Mouse (Mus musculus): ENCODE data around the gene Hnrnpa3.

Gene Hnrnpa3

DNA sequence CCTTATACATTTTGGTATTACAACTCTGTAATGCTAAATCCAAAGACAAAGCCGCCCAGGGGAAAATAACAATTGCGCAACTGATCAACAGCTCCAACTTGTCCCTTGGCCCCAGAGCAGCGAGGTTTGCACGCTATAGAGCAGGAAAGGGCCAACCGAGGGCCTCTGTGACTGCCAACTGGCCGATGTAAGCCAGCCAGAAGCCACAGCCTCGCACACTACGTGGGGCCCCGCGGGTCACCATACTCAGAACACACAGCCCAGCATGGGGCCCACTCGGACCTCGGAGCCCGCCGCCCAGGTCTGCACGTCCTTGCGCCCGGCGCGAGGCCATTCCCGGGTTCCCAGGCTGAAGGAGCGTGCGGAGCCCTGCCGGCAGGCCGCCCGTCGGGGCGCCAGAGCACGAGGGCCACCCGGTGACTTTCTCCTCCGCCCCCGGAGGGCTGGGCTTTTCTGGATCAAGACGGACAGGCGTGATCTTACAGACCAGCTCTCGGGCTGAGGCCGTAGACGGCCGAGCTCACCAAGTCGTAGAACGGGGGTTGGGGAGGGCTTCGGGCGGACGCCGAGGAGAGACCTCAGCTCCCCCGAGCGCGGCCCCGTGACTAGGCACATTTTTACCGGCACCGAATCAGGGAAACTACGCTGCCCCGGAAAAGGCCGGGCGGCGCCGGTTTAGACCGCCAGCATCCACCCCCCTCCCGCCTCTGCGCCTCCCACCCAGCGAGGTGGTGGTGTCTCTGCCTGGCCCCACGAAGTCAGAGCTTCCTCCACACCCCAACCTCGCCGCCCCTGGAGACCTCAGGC, 44.5 kb downstream of the Hnrnpa3 start:
- DNase-seq (ENCODE audit: low spot score in 2 of 2), result peak; percentile 87 to 89

DNA sequence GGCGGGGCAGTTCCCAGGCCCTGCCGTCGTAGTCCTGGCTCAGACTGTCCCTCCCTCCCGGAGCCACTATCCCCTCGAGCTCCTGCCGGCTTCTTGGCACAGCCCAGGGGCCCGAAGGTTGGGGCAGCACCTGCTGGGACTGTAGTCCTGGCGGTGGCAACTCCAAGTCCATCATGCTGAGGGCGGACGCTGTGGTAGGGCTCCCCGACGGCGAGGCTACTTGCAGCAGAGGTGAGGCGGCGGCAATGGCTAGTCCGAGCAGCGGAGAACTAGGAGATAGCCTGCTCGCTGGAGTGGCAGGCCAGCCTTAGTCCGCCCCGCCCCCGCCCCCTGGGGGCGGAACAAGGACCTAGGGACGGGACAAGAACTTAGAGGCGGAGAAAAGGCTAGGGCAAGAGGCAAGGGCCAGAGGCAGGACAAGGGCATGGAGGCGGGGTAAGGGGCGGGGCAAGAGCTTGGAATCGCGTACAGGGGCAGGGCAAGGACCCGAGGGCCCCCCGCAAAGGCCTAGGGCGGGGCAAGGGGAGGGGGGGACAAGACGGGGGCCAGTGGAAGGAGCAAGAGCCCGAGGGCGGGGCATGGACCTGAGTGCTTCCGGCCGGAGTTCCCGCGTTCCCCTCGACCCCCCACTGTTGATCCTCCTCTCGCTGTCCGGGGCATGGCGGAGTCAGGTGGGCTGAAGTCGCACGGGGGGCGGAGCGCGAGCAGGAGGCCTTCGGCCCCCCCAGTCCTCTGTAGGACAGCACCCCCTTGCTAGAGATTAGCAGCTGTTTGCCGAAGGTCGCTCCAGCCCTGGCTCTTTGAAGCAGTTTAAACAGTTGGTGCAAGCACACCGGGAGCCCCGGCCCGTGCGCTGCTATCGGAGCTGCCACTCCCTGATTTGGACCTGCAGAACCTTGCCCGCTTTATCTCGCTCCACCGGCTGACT, 45.4 kb downstream of the Hnrnpa3 start, which contains the start of gene Nfe2l2:
Nfe2l2 (minus strand) TSS at position 408 of the 928 bp plus-strand sequence.
- peak; percentile 98 for DNase-seq (ENCODE audit: low spot score in 2 of 2)

DNA sequence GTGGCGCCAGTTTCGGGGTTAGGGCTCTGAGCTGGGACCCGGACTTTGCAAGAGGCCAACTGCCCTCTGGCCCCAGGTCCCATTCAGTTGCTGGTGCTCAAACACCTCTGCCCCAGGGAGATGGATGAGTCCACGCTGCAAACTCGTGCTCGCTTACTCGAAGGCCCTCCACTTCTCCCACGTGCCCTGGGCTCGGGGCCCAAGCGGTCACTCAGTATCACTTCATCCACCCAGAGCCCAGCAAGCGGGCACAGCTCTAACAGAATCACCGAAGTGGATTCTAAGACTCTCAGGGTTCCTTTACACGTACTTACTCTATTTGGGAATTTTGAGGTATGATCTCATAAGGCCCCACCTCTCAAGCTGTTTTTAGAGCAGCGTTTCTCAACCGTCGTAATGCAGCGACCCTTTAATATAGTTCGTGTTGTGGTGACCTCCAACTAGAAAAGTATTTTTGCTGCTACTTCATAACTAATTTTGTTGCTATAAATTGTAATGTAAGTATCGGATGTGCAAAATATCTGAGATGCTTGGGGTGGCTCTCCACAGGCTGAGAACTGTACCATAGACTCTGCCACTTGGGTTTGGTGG, 46.2 kb downstream of the Hnrnpa3 start:
- no peak for DNase-seq (ENCODE audit: low spot score in 2 of 2)

DNA sequence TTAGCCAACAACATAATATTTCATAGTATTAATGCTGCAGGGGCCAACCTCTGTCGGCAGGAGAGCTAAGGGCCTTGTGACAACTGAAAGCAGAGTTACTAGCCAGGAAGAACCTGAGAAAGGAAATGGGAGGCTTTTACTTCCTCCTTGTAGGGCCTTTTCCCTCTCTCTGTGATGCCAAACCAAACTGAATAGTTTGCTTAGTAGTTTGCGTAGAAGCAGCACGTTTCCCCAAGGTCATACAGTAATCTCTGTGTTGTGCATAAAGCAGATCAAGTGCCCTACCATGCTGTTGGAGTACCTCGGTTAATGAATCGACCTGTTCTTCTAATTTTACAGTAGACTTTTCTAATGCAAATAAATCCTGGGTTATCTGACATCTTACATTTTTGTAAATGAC, 47.4 kb downstream of the Hnrnpa3 start:
- DNase-seq (ENCODE audit: low spot score in 2 of 2), result no peak

- DNase-seq (ENCODE audit: low spot score in 2 of 2), result no peak
These were observed 48.4 kb downstream of the Hnrnpa3 start for GRCm38 (mm10) chr2:75707420-75707819.

- no peak for DNase-seq (ENCODE audit: low spot score in 2 of 2)
These were observed 54.0 kb downstream of the Hnrnpa3 start for GRCm38 (mm10) chr2:75713083-75713482.

GRCm38 (mm10) chr2:75714766-75715165, 55.7 kb downstream of the Hnrnpa3 start:
- no peak for DNase-seq (ENCODE audit: low spot score in 2 of 2)

DNA sequence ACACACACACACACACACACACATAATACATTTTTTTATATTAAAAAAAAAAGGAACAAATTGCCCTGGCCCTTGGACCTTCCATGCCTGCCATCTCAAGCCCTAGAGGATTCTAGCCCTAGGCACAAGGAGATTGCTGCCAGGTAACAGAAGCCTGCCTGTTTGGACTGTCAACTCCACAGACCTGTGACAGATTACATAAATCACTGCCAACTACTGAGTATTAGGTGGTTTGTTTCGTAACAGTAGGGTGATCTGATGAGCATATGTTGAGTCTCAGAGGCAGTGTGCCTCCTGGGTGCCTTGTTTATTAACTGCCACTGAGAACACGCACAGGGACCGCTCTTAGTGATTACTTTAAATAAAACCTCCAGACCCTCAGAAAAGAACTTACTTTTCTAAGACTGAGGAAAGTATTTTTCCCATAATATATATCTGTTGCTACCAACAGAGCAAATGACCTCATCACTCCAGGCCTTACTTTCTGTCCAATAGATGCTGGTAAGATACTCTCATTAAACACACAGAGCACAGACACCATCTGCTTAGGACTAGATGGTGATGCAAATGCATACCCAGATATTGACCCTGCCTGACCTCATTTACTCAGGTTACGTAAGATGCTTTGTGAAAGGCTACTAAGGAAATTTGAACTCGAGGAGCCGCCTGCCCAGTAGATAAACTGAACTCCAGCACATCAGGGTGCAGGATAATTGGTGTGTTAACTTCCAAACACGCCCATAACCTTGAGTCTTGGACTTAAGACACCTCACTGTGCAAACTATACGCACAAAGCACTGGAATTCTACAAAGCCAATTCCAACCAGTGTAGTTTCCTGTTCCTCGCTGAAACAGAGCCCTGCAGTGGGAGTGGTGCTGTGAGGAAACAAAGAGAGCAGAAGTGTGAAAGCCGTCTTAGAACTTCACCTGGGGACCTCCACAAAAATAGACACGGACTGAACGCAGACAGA, 57.3 kb downstream of the Hnrnpa3 start:
- no peak for DNase-seq (ENCODE audit: low spot score in 2 of 2)

All from urinary bladder, postnatal 4 days (tissue).